Mouse (Mus musculus): ENCODE results near the gene Ercc5. TPM values are rescaled to one million over a fixed set of nuclear protein-coding genes. Genes with fewer than 3 reads are reported as not detected.

Gene Ercc5
- 1.7 TPM in 1 of 2 replicates, not detected in the other for polyA plus RNA-seq (2012; ENCODE audit: insufficient read depth, low replicate concordance)

- TF ChIP-seq GATA1 (IDR thresholded peaks at IDR 0.05; ENCODE audit: borderline replicate concordance, low read length): no peak
- peak; percentile 74; the same call in 1 of the 2 replicates for TF ChIP-seq FLI1 (IDR thresholded peaks at IDR 0.05; ENCODE audit: low read length)
- Histone ChIP-seq H3K27me3 (replicated peaks) (no peaks in the 10 kb centered on the region), H3K4me3 (replicated peaks) (peak within 1 kb of the TSS; percentile 96), H3K36me3 (replicated peaks; ENCODE audit: low read length) (peaks cover 17% of the 10 kb centered on the region), H3K4me1 (peaks cover 6% of the 10 kb centered on the region), H3K9me3 (no peaks in the 10 kb centered on the region)
Measured at GRCm38 (mm10) chr1:44147563-44148381, at the start of gene Ercc5. TSS of gene Ercc5 (plus strand) at chr1:44147744.

DNA sequence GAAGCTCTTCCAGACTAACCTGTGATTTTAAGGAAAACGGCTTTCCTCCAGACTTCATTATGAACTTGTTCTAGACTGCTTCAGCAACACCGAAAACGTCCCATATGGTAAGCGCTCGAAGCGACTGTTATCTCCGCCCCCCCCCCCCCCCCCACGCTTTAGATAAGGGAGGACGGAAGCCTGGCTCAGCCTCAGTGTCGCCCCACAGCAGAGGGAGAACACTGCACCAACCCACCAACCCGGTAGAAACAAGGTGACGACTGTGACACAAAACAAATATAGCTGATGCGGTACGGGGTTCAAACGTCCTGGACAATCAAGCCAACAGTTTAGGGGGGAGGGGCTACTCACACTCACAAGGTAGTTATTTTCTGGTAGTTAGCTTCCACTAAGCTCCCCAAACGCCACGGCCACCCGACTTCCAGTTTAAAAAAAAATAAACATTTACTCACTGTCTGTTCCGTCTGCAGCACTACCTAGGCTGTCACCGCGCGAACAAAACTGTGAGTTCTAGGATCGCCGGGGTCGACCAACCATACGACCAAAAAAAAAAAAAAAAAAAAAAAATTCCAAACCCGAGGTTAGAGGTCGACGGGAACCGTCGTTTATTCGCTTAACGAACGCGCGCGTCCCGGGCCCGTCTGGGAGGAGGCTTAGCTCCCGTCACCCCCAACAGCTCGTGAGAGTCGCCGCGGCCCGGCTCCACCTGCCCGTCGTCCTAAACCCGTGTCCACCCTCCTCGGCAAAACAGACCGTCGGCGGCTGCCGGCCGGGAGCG, 45.9 kb upstream of the Ercc5 start:
- H3K4me1 ChIP-seq: peaks cover 5% of the 10 kb centered on the region
- peaks cover 28% of the 10 kb centered on the region for H3K36me3 ChIP-seq (replicated peaks; ENCODE audit: low read length)
- no peaks in the 10 kb centered on the region for H3K27me3 ChIP-seq (replicated peaks)
- peak overlapping the region; percentile 97 for H3K4me3 ChIP-seq (replicated peaks)
- H3K9me3 ChIP-seq: no peaks in the 10 kb centered on the region
- TF ChIP-seq FLI1 (IDR thresholded peaks at IDR 0.05; ENCODE audit: low read length) (no peak), GATA1 (IDR thresholded peaks at IDR 0.05; ENCODE audit: borderline replicate concordance, low read length) (no peak)

- H3K4me3 ChIP-seq (replicated peaks): peak within 1 kb of the TSS; percentile 97
- H3K4me1 ChIP-seq: peaks cover 5% of the 10 kb centered on the region
- TF ChIP-seq FLI1 (IDR thresholded peaks at IDR 0.05; ENCODE audit: low read length) (peak; percentile 27; the same call in 1 of the 2 replicates), GATA1 (IDR thresholded peaks at IDR 0.05; ENCODE audit: borderline replicate concordance, low read length) (peak; percentile 91)
- H3K27me3 ChIP-seq (replicated peaks): no peaks in the 10 kb centered on the region
- no peaks in the 10 kb centered on the region for H3K9me3 ChIP-seq
- peaks cover 33% of the 10 kb centered on the region for H3K36me3 ChIP-seq (replicated peaks; ENCODE audit: low read length)
Measured at GRCm38 (mm10) chr1:44102259-44102717, 45.3 kb upstream of the Ercc5 start, which contains the start of gene Tex30. TSS of gene Tex30 (minus strand) at chr1:44102441.

GRCm38 (mm10) chr1:44102939-44103338, 44.6 kb upstream of the Ercc5 start:
- H3K27me3 ChIP-seq (replicated peaks): no peaks in the 10 kb centered on the region
- TF ChIP-seq FLI1 (IDR thresholded peaks at IDR 0.05; ENCODE audit: low read length) (no peak), GATA1 (IDR thresholded peaks at IDR 0.05; ENCODE audit: borderline replicate concordance, low read length) (no peak)
- H3K4me3 ChIP-seq (replicated peaks): peak overlapping the region; percentile 85
- peaks cover 35% of the 10 kb centered on the region for H3K36me3 ChIP-seq (replicated peaks; ENCODE audit: low read length)
- no peaks in the 10 kb centered on the region for H3K9me3 ChIP-seq
- peaks cover 5% of the 10 kb centered on the region for H3K4me1 ChIP-seq

GRCm38 (mm10) chr1:44117571-44117970, 30.0 kb upstream of the Ercc5 start:
- Histone ChIP-seq H3K36me3 (replicated peaks; ENCODE audit: low read length) (peaks cover 45% of the 10 kb centered on the region), H3K9me3 (no peaks in the 10 kb centered on the region), H3K4me1 (peaks cover 33% of the 10 kb centered on the region), H3K4me3 (replicated peaks) (peak overlapping the region; percentile 100), H3K27me3 (replicated peaks) (no peaks in the 10 kb centered on the region)
- TF ChIP-seq FLI1 (IDR thresholded peaks at IDR 0.05; ENCODE audit: low read length) (no peak), GATA1 (IDR thresholded peaks at IDR 0.05; ENCODE audit: borderline replicate concordance, low read length) (no peak)

DNA sequence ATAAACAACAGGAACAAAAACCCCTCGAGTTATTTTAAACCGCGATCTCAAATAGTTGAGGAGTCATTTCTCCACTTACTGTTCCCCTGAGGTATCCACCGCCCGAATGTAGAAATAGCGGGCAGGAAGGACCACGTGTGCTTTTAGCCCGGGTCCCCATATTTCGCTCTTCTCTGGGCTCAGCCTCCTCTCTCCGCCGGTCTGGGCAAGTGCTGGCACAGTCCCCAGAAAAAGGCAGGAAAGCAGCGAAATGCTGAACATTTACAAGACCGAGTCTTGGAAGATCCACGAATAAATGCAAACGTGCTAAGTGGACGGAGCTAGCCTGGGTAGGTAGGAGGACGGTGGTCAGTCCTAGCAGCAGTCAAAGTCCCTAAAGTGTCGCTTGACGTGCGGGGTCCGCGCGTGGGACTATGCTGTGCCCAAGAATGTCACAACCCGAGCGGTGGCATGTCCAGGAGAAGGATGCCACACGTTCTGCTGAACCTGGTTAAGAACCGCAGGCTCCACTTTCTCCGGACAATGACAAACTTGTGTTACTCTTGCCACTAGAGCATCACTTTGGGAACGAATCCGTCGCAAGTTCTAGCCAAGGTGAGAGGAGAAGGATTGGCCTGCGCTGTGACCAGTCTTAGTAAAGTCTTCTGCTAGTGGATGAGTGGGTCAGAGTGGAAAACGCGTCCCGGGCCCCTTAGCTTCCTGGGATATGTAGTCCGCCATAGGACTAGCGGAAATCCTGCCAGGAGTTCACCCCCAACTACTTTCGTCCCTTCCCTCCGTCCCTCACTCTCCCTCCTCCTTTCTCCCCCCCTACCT, 29.1 kb upstream of the Ercc5 start, which contains the start of the genes Kdelc1 and Bivm:
Gene Kdelc1 (minus strand): TSS at position 570 of the 816 bp plus-strand sequence.
Gene Bivm (plus strand): TSS at position 719 of the 816 bp plus-strand sequence.
- peaks cover 39% of the 10 kb centered on the region for H3K36me3 ChIP-seq (replicated peaks; ENCODE audit: low read length)
- TF ChIP-seq GATA1 (IDR thresholded peaks at IDR 0.05; ENCODE audit: borderline replicate concordance, low read length) (no peak), FLI1 (IDR thresholded peaks at IDR 0.05; ENCODE audit: low read length) (no peak)
- peaks cover 37% of the 10 kb centered on the region for H3K4me1 ChIP-seq
- H3K4me3 ChIP-seq (replicated peaks): peak within 1 kb of the TSS; percentile 100
- H3K27me3 ChIP-seq (replicated peaks): no peaks in the 10 kb centered on the region
- H3K9me3 ChIP-seq: no peaks in the 10 kb centered on the region

DNA sequence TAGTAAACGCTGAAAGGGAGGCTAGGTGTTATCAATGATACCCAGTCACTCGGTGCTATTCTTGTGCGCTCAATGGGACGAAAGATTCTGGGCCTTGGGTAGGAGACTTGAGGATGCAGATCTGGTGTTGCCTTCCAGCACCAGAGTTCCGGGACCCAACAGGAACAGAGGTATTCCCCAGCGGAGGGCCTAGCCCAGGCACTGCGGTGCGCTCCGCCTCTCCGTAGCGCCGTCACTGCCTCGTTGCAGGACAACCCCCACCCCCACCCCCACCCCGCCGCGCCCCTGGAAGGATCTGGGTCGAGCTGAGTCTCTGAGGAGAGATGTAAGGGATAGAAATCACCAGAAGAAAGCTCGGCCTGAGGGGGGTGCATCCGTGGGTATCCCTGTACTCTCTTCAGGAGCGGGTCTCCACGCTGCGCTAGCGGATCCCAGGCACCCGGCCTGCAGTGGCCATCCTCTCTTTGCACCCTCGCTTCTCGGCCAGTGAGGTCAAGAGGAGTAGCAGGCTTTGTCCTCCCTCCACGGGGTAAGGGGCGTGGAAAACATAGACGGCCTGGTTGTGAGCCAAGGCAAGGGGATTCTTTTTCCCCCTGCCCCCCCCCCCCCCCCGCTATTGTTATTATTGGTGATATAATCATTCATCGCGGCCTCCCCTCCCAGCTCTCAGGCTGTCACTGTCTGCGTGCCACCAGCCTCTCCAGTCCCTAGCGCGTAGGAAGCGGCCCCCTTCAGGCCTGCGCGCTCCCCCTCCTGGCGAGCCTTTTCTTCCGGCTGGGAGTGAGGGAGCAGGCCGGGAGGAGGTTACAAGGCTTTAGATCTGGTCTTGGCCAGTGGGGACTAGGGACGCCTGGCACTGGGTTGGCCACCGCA, 28.1 kb upstream of the Ercc5 start:
- Histone ChIP-seq H3K36me3 (replicated peaks; ENCODE audit: low read length) (peaks cover 38% of the 10 kb centered on the region), H3K4me1 (peaks cover 37% of the 10 kb centered on the region), H3K27me3 (replicated peaks) (no peaks in the 10 kb centered on the region), H3K9me3 (no peaks in the 10 kb centered on the region), H3K4me3 (replicated peaks) (peak overlapping the region; percentile 100)
- TF ChIP-seq FLI1 (IDR thresholded peaks at IDR 0.05; ENCODE audit: low read length): no peak
- no peak for TF ChIP-seq GATA1 (IDR thresholded peaks at IDR 0.05; ENCODE audit: borderline replicate concordance, low read length)

GRCm38 (mm10) chr1:44120074-44120406, 27.5 kb upstream of the Ercc5 start:
- peaks cover 37% of the 10 kb centered on the region for H3K36me3 ChIP-seq (replicated peaks; ENCODE audit: low read length)
- H3K27me3 ChIP-seq (replicated peaks): no peaks in the 10 kb centered on the region
- H3K4me3 ChIP-seq (replicated peaks): peak overlapping the region; percentile 100
- peaks cover 37% of the 10 kb centered on the region for H3K4me1 ChIP-seq
- TF ChIP-seq FLI1 (IDR thresholded peaks at IDR 0.05; ENCODE audit: low read length) (no peak), GATA1 (IDR thresholded peaks at IDR 0.05; ENCODE audit: borderline replicate concordance, low read length) (no peak)
- H3K9me3 ChIP-seq: no peaks in the 10 kb centered on the region
